Mouse (Mus musculus): Measurements from ENCODE around the gene Bloc1s6. TPM values are rescaled to one million over a fixed set of nuclear protein-coding genes. Genes with fewer than 3 reads are reported as not detected.

The Bloc1s6 gene
- polyA plus RNA-seq, 1 experiment from 2014 or later = 87.8 TPM

GRCm38 (mm10) chr2:122765071-122765793, 26.9 kb downstream of the Bloc1s6 start, which contains the start of gene Sqor:
Sqor (plus strand) TSS chr2:122765237.
- no peaks in the 10 kb centered on the region for H3K36me3 ChIP-seq
- under 1% methylated on average over 44 of the region's 46 CpGs for WGBS
- peak within 1 kb of the TSS; percentile 41 for H3K4me3 ChIP-seq (replicated peaks)
- no peak within 1 kb of the TSS for H3K27ac ChIP-seq (replicated peaks)
- H3K9me3 ChIP-seq (replicated peaks) = no peaks in the 10 kb centered on the region
- H3K4me1 ChIP-seq = peaks cover 9% of the 10 kb centered on the region
- ATAC-seq (ENCODE audit: low FRiP score) = 0 out of 2 replicates have a peak, but pooled peaks have one; percentile 38
- H3K9ac ChIP-seq (replicated peaks) = peak within 1 kb of the TSS; percentile 27
- peak within 1 kb of the TSS; percentile 78 for H3K4me2 ChIP-seq
- H3K27me3 ChIP-seq (replicated peaks) = peaks cover 37% of the 10 kb centered on the region

GRCm38 (mm10) chr2:122765794-122766145, 27.5 kb downstream of the Bloc1s6 start:
- Histone ChIP-seq H3K4me2 (peak overlapping the region; percentile 78), H3K27ac (replicated peaks) (no peak overlapping the region), H3K4me3 (replicated peaks) (peak overlapping the region; percentile 41), H3K9me3 (replicated peaks) (no peaks in the 10 kb centered on the region), H3K27me3 (replicated peaks) (peaks cover 37% of the 10 kb centered on the region), H3K36me3 (no peaks in the 10 kb centered on the region), H3K9ac (replicated peaks) (peak overlapping the region; percentile 27; the same call in 1 of the 2 replicates), H3K4me1 (peaks cover 9% of the 10 kb centered on the region)
- no peak for ATAC-seq (ENCODE audit: low FRiP score)
- WGBS = 32% methylated on average over 3 of the region's 3 CpGs

GRCm38 (mm10) chr2:122771002-122771401, 32.7 kb downstream of the Bloc1s6 start:
- 86% methylated on average over 2 of the region's 2 CpGs for WGBS
- H3K27ac ChIP-seq (replicated peaks) = no peak overlapping the region
- H3K36me3 ChIP-seq = no peaks in the 10 kb centered on the region
- no peak for ATAC-seq (ENCODE audit: low FRiP score)
- H3K4me3 ChIP-seq (replicated peaks) = no peak overlapping the region
- no peaks in the 10 kb centered on the region for H3K4me1 ChIP-seq
- H3K4me2 ChIP-seq = no peak overlapping the region
- H3K27me3 ChIP-seq (replicated peaks) = peaks cover 10% of the 10 kb centered on the region
- no peak overlapping the region for H3K9ac ChIP-seq (replicated peaks)
- H3K9me3 ChIP-seq (replicated peaks) = no peaks in the 10 kb centered on the region

- Histone ChIP-seq H3K9ac (replicated peaks) (no peak overlapping the region), H3K36me3 (no peaks in the 10 kb centered on the region), H3K9me3 (replicated peaks) (no peaks in the 10 kb centered on the region), H3K4me1 (no peaks in the 10 kb centered on the region), H3K4me3 (replicated peaks) (no peak overlapping the region), H3K4me2 (no peak overlapping the region), H3K27me3 (replicated peaks) (peaks cover under 1% of the 10 kb centered on the region; the same call in 1 of the 2 replicates), H3K27ac (replicated peaks) (no peak overlapping the region)
- 89% methylated on average over 1 of the region's 1 CpGs for WGBS
- no peak for ATAC-seq (ENCODE audit: low FRiP score)
Measured at GRCm38 (mm10) chr2:122772899-122773298, 34.6 kb downstream of the Bloc1s6 start.

- H3K4me3 ChIP-seq (replicated peaks) = no peak overlapping the region
- ATAC-seq (ENCODE audit: low FRiP score) = no peak
- no peak overlapping the region for H3K27ac ChIP-seq (replicated peaks)
- no peaks in the 10 kb centered on the region for H3K27me3 ChIP-seq (replicated peaks)
- no peaks in the 10 kb centered on the region for H3K36me3 ChIP-seq
- no peak overlapping the region for H3K4me2 ChIP-seq
- H3K4me1 ChIP-seq = no peaks in the 10 kb centered on the region
- no peak overlapping the region for H3K9ac ChIP-seq (replicated peaks)
- WGBS = 86% methylated on average over 1 of the region's 1 CpGs
- H3K9me3 ChIP-seq (replicated peaks) = no peaks in the 10 kb centered on the region
Measured at GRCm38 (mm10) chr2:122775491-122775890, 37.2 kb downstream of the Bloc1s6 start.

DNA sequence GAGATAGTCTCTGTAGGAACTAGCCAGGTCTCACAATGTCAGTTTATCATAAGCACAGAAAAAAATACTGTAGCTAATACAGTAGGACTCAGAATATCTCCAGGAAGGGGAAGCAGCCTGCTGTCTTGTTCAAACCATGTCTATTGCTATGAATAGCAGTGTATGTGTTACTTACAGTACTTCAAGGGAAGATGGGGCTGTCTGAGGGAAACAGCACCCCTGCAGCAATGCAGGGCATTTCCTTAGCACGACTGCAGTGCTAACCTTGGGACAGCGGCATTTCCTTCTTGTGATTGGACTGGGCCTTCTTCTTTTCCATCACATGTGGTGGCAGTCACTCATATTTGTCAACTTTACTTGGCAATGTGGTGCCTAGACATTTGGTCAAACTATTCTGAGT, 38.5 kb downstream of the Bloc1s6 start:
- Histone ChIP-seq H3K36me3 (no peaks in the 10 kb centered on the region), H3K4me2 (no peak overlapping the region), H3K27ac (replicated peaks) (no peak overlapping the region), H3K4me3 (replicated peaks) (no peak overlapping the region), H3K4me1 (no peaks in the 10 kb centered on the region), H3K27me3 (replicated peaks) (no peaks in the 10 kb centered on the region), H3K9ac (replicated peaks) (no peak overlapping the region), H3K9me3 (replicated peaks) (no peaks in the 10 kb centered on the region)
- 77% methylated on average over 2 of the region's 2 CpGs for WGBS
- no peak for ATAC-seq (ENCODE audit: low FRiP score)

DNA sequence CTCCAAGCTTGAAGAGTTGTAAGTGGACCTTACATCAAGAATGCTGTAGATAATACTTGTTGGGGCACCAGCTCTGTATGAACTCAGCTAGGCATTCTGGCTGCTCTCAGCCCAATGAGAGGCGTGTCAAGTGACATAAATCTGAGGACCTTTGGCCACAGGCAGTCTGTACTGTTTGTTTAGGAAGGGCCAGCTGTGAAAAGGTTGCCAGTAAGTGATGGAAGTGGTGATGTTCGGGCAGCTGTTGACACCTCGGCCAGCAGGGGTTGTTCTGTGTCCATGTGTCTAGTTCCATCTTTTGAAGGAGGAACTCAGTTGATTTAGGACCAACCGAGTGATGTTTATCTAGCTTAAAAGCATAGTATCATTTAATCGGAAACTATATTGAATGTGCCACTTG, 41.7 kb downstream of the Bloc1s6 start:
- Histone ChIP-seq H3K27ac (replicated peaks) (no peak overlapping the region), H3K4me3 (replicated peaks) (no peak overlapping the region), H3K9ac (replicated peaks) (no peak overlapping the region), H3K4me2 (no peak overlapping the region), H3K9me3 (replicated peaks) (no peaks in the 10 kb centered on the region), H3K27me3 (replicated peaks) (no peaks in the 10 kb centered on the region), H3K4me1 (no peaks in the 10 kb centered on the region), H3K36me3 (no peaks in the 10 kb centered on the region)
- WGBS = 60% methylated on average over 5 of the region's 5 CpGs
- ATAC-seq (ENCODE audit: low FRiP score) = no peak

GRCm38 (mm10) chr2:122780447-122780846, 42.1 kb downstream of the Bloc1s6 start:
- H3K4me1 ChIP-seq = no peaks in the 10 kb centered on the region
- no peak for ATAC-seq (ENCODE audit: low FRiP score)
- no peak overlapping the region for H3K4me2 ChIP-seq
- WGBS = 76% methylated on average over 3 of the region's 3 CpGs
- H3K9ac ChIP-seq (replicated peaks) = no peak overlapping the region
- no peaks in the 10 kb centered on the region for H3K27me3 ChIP-seq (replicated peaks)
- H3K9me3 ChIP-seq (replicated peaks) = no peaks in the 10 kb centered on the region
- no peak overlapping the region for H3K4me3 ChIP-seq (replicated peaks)
- no peak overlapping the region for H3K27ac ChIP-seq (replicated peaks)
- H3K36me3 ChIP-seq = no peaks in the 10 kb centered on the region

DNA sequence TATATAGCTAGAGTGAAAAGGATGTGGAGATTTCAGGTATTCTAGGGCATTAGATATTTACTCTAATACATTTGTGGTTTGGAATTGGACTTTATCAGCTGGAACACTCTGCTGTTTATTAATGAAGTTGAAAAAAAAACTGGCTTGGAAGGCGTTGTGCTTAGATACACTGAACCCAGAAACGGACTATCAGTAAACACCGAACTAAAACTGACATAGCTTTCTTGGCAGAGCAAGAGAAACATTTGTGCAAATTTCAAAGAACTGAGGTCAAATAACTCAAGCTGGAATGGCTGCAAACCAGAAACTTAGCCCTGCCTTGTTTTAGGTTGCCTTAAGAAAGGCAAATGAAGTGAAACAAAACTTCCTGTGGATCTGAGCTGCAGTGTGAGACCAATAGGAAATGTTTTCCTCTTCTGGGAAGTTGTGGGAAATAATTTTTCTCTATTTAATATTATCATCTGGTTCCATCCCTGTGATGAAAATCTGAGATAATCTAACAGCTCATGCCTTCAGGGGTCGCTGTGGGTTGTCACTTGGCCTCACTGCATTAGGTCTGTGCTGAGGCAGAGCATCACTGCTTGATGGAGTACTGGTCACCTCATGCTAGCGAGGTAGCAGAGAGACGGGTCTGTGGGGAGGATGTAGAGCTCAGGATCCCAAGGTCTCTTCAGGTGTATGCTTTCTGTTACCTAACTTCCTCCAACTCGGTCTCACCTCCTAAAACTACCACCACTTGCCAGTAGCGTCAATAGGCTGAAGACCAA, 43.5 kb downstream of the Bloc1s6 start:
- ATAC-seq (ENCODE audit: low FRiP score) = no peak
- Histone ChIP-seq H3K9me3 (replicated peaks) (no peaks in the 10 kb centered on the region), H3K27me3 (replicated peaks) (no peaks in the 10 kb centered on the region), H3K4me2 (no peak overlapping the region), H3K4me1 (no peaks in the 10 kb centered on the region), H3K9ac (replicated peaks) (no peak overlapping the region), H3K27ac (replicated peaks) (no peak overlapping the region), H3K4me3 (replicated peaks) (no peak overlapping the region), H3K36me3 (no peaks in the 10 kb centered on the region)
- WGBS = 77% methylated on average over 8 of the region's 8 CpGs

DNA sequence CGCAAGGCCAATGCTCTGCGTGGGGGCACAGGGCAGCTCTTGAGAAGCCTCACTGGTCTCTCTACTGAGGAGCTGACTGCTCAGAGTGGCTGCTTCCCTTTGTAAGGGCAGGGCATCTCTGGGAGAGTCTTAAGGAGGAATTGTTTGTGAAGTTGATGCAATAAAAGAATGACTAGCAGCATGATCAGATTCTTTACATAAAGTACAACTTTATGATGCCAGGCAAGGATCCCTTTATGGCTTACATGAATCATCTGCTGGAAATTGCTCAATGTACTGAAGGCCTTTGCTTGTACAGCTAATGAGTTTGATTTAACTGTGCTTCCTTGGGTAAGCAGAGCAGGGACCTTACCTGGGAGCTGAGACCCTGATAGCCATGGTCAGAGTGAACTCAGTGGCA, 45.4 kb downstream of the Bloc1s6 start:
- Histone ChIP-seq H3K4me1 (no peaks in the 10 kb centered on the region), H3K27me3 (replicated peaks) (no peaks in the 10 kb centered on the region), H3K27ac (replicated peaks) (no peak overlapping the region), H3K36me3 (no peaks in the 10 kb centered on the region), H3K9ac (replicated peaks) (no peak overlapping the region), H3K9me3 (replicated peaks) (no peaks in the 10 kb centered on the region), H3K4me2 (no peak overlapping the region), H3K4me3 (replicated peaks) (no peak overlapping the region)
- WGBS = 85% methylated on average over 2 of the region's 2 CpGs
- no peak for ATAC-seq (ENCODE audit: low FRiP score)

DNA sequence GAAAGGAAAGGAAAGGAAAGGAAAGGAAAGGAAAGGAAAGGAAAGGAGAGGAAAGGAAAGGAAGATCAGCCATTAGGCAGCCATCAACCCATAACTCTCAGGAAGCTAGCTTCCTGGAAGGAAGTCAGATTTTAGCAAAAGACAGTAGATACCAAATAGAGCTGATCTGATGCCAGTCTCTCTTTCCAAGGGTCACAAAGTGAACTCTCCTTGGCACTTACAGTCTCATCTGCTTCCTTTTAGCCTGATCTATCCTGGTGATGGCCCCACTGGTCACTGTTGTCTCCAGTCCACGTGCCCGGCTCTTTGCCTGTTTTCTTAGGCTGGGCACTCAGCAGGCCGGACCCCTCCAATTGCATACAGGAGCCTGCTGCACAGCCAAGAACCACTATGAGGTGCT, 46.4 kb downstream of the Bloc1s6 start:
- Histone ChIP-seq H3K27me3 (replicated peaks) (no peaks in the 10 kb centered on the region), H3K9me3 (replicated peaks) (no peaks in the 10 kb centered on the region), H3K4me2 (no peak overlapping the region), H3K4me1 (no peaks in the 10 kb centered on the region), H3K9ac (replicated peaks) (no peak overlapping the region), H3K27ac (replicated peaks) (no peak overlapping the region), H3K4me3 (replicated peaks) (no peak overlapping the region), H3K36me3 (no peaks in the 10 kb centered on the region)
- 90% methylated on average over 3 of the region's 3 CpGs for WGBS
- no peak for ATAC-seq (ENCODE audit: low FRiP score)

- 91% methylated on average over 2 of the region's 2 CpGs for WGBS
Measured at GRCm38 (mm10) chr2:122786167-122786566, 47.9 kb downstream of the Bloc1s6 start.

More at GRCm38 (mm10) chr2:122786167-122786566, 47.9 kb downstream of the Bloc1s6 start:
- Histone ChIP-seq H3K4me2 (no peak overlapping the region), H3K9me3 (replicated peaks) (no peaks in the 10 kb centered on the region), H3K9ac (replicated peaks) (no peak overlapping the region), H3K27ac (replicated peaks) (no peak overlapping the region), H3K4me3 (replicated peaks) (no peak overlapping the region), H3K36me3 (no peaks in the 10 kb centered on the region), H3K27me3 (replicated peaks) (no peaks in the 10 kb centered on the region), H3K4me1 (no peaks in the 10 kb centered on the region)
- ATAC-seq (ENCODE audit: low FRiP score) = no peak

Data from neural tube, embryonic 15.5 days (tissue).